Mouse (Mus musculus) NIH3T3 (cell line): Measurements from ENCODE around the gene Etv6.

Experiments
- DNase-seq: peaks from one replicate; pipeline ENCODE4 v3.0.0-alpha.2; 2012; ENCODE audit warnings: low read depth

Etv6 gene

GRCm38 (mm10) chr6:134078016-134078415 is 42.5 kb downstream of the Etv6 start:
- DNase-seq, result no peak

DNA sequence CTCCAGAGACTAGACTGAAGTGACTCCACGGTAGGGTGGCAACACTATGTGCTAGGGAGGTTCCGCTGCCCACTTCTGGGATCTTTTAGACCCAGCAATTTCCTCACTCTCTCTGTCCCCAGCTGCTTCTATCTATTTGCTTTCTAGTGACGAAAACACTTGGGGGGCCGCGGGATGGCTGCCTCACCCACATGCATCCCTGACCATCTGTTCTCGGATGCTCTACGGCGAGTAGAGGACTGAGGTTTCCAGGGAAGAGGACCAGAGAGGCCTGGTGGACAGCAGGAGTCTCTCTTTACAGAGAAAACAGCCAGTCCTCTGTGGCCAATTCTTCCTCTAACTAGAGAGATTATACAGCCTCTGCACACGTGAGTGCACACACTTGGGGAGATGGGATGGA is 43.6 kb downstream of the Etv6 start:
- DNase-seq, result no peak

GRCm38 (mm10) chr6:134079563-134079962 is 44.1 kb downstream of the Etv6 start:
- DNase-seq, result no peak

DNA sequence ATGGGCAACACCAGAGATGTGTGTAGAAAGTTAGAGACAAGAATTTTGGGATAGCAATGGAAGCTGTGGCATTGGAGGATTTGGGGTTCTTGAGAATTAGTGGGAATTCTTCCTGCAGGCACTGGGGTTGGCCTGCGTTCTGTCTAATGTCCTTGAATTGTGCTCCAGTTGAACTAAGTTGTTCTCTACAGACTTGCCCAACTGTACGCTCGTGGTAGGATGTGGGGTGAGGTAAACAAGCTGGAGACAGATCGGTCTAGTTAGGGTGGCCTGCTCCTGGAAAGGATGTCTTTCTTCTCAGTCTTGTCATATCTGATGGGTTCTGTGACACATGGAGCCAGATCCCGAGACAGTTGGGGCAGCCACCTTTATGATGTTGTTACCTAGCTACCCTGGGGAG is 45.4 kb downstream of the Etv6 start:
- no peak for DNase-seq

GRCm38 (mm10) chr6:134082229-134082920 is 46.9 kb downstream of the Etv6 start:
- DNase-seq, result no peak

DNA sequence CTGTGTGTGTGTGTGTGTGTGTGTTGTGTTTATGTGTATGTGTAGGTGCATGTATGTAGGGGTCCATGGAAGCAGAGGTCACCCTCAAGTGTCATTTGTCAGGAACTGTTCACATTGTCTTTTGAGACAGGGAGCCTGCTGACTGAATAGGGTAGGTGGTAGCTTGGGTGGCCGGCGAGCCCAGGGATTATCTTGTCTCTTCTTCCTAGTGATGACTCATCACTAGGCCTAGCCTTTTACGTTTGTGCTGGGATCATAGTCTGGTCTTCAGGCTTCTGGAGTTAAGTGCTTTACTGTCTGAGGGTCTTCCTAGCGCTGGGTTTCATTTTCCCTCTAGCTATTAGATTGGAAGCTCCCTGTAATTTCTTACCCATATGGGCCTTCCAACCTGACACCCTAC is 47.9 kb downstream of the Etv6 start:
- no peak for DNase-seq

DNA sequence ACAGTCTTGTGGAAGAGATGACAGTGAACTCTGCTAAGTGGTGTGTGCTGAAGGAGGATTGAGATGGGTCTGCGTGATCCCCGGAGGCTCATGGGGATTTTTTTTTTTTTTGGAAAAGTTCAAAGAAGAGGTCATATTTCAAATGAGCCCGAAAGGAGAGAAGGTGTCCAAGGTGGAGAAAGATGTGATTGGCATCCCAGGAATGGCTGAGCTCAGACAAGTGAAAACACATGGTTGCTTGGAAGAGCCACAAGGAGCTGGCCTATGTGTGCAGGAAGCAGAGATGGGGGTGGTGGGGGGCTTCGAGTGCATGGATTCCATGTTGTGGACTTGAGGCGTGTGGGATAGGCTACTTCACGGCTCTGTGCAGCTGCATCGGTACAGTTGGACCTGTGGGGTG is 50.9 kb downstream of the Etv6 start:
- DNase-seq, result no peak

DNA sequence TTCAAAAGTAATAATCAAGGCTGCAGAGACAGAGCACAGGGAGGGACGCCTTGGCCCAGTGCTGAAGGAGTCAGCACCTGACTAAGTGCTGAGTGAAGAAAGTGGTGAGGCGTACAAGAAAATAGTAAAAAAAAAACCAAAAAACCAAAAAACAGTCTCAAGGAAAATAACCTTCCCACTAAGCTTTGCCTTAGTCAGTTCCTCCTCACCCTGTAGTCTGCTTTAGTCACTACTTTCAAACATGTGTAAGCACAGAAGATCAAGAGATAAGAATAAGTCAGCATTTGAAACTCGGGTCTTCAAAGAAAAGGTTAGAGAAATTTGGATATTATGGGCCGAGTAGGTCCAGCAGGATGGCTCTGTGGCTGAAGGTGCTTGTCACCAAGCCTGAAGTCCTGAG is 52.2 kb downstream of the Etv6 start:
- DNase-seq, result no peak

- peak; percentile 29 for DNase-seq
Measured at GRCm38 (mm10) chr6:134089671-134090377, 54.3 kb downstream of the Etv6 start.

DNA sequence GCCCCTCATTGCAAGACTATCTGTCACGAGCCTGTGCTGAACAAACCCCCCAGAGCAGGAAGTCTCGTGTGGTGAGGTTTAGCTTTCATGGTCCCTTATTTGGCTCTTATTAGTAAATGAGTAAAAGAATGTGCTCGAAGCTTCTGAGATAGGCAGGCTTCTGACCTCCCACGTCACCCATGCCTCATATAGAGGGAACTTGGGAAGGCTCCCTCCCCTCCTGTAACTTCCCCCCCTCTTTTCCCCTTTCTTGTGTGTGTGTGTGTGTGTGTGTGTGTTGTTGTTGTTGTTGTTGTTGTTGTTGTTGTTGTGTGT is 54.8 kb downstream of the Etv6 start:
- DNase-seq, result no peak

- DNase-seq, result no peak
Measured at GRCm38 (mm10) chr6:134090875-134091274, 55.4 kb downstream of the Etv6 start.

GRCm38 (mm10) chr6:134091398-134091801 is 55.9 kb downstream of the Etv6 start:
- no peak for DNase-seq

DNA sequence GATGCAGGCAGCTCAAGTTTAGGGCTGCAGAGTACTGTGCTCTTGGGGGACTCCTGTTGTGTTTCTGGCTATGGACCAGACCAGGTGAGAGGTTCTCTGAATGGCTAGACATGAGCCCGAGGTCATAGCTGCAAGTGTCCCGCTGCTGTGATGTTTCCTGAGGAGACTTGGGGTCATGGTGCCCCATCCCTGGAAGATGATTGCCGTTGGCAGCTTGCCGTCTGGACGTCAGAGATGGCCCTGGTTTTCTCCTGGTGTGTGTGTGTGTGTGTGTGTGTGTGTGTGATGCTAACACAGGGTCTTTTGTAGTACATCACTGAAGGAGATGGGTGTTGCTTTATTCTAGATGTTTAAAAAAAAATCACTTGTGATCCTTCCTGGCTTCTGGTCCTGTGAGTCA is 58.6 kb downstream of the Etv6 start:
- no peak for DNase-seq

- DNase-seq, result no peak
Measured at GRCm38 (mm10) chr6:134094620-134095019, 59.1 kb downstream of the Etv6 start.

DNA sequence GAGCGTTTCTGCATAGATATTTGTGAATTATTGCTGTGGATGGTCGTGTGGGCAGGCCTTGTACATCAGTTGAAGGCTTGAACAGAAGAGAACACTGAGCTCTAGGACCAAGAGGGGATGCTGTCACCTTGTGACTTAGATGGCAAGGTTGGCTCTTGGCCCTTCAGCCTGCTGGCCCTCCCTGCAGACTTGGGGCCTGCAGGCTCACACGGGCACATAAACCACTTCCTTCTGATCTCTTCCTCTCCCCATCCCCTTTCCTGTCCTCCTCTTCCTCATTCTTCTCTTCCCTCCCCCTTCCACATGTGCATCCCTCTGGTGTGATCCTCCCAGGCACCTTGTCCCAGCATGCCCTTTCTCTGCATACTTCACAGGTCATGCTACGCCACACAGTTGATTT is 60.1 kb downstream of the Etv6 start:
- no peak for DNase-seq

GRCm38 (mm10) chr6:134099976-134100743 is 64.7 kb downstream of the Etv6 start:
- no peak for DNase-seq

DNA sequence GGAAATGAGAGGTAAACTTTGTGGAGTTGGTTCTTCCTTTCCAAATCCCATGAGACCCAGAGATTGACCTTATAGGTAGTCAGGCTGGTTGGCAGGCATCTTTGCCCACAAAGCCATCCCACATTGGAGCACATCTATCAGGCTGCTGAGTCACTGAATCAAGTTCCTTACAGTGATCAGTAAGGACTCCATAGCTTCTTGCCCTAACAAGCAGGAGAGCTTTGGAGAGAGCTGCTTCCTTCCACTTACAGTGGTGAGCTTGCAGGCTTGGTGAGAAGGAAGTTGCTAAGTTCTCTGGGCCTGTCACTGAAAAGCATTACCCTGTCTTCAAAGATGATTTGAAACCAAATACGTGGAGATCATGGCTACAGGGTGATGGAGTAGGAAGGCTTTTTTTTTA is 66.9 kb downstream of the Etv6 start:
- DNase-seq, result peak; percentile 28

DNA sequence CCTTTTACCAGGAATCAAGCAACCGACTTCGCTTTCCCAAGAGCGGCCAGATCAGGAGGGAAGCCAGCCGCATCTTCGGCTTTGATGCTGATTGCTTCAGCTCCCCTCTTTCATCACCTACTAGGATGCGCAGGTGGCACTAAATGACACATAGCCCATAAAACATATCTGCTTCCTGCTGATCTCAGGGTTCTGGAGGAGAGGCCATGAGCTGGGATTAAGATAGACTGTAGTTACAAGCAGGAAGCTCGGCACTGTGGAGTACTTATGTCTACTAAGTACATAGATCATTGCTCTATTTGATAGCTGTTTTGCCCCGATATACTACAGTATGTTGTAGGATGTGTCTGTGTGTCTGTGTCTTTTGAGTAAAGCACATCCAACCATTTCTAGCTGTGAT is 68.0 kb downstream of the Etv6 start:
- no peak for DNase-seq

- DNase-seq, result peak; percentile 15
Measured at GRCm38 (mm10) chr6:134105514-134106201, 70.2 kb downstream of the Etv6 start.

- no peak for DNase-seq
Measured at GRCm38 (mm10) chr6:134107696-134108095, 72.2 kb downstream of the Etv6 start.

DNA sequence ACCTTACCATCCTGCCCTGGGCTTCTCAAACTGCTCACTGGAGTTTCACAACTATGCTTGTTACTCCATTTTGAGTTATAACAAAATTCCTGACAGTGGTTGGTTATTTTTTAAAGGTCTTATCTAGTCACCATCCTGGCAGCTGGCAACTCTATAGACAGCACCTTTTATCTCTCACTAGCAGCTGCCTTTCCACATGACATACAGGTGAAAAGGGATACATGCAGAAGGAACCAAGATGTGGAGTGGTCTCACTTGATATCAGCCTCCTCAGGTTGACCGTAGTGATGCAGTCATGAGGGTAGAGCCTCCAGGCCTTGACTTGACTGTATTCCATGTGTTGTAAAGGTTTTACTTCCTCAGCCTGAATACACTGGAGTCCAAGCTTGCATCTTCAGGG is 74.2 kb downstream of the Etv6 start:
- no peak for DNase-seq

- DNase-seq, result no peak
Measured at GRCm38 (mm10) chr6:134110206-134110605, 74.7 kb downstream of the Etv6 start.

GRCm38 (mm10) chr6:134111599-134111998 is 76.1 kb downstream of the Etv6 start:
- DNase-seq, result no peak
